Mouse (Mus musculus) brain, embryonic 14.5 days (tissue): ENCODE data around the gene Nisch.

Source experiments
- CTCF ChIP-seq: fragments of 200-500 bp; IDR thresholded peaks from 2 replicates; pipeline ENCODE4 v1.5.1; 2012; ENCODE audit warnings: inconsistent platforms, mild to moderate bottlenecking, moderate library complexity, borderline replicate concordance; ENCODE audit not compliant: insufficient read depth, insufficient read length; ENCODE audit errors: extremely low read depth
- POLR2A ChIP-seq: fragments of 200-500 bp; IDR thresholded peaks from 2 replicates; pipeline ENCODE4 v1.6.1; 2012; ENCODE audit warnings: mild to moderate bottlenecking, inconsistent platforms, borderline replicate concordance; ENCODE audit not compliant: poor library complexity, insufficient read depth, insufficient read length, severe bottlenecking; ENCODE audit errors: extremely low read depth

GRCm38 (mm10) chr14:31170963-31171362 is 45.8 kb downstream of the Nisch start:
- TF ChIP-seq CTCF, result no peak
- TF ChIP-seq POLR2A, result no peak
